Mouse (Mus musculus): ENCODE results near the gene Galk2. TPM values are rescaled to one million over a fixed set of nuclear protein-coding genes. Genes with fewer than 3 reads are reported as not detected.
A peak's percentile ranks its signal among the peaks of the same experiment; 100 is the strongest.

Galk2 gene
- polyA plus RNA-seq (2014; fragmentation: Nextera tagmentation; extraction: Ambion mirVana): 35.4 and 38.7 TPM in 2 replicates

- no peaks in the 10 kb centered on the region for H3K9me3 ChIP-seq (ENCODE audit: control insufficient read depth, low read length)
- 0% methylated on average over 42 of the region's 54 CpGs for WGBS
- DNase-seq (ENCODE audit: low spot score) (peak; percentile 92), ATAC-seq (ENCODE audit: insufficient number of reproducible peaks, low FRiP score, low TSS enrichment, low read depth) (peak; percentile 97)
- peak within 1 kb of the TSS; percentile 89 for H3K9ac ChIP-seq (ENCODE audit: low read length)
- H3K4me2 ChIP-seq (ENCODE audit: low read depth, severe bottlenecking): peak within 1 kb of the TSS; percentile 58
- peak within 1 kb of the TSS; percentile 71 for H3K4me3 ChIP-seq (ENCODE audit: low read depth, low read length)
- peak within 1 kb of the TSS; percentile 36 for H3K27ac ChIP-seq (replicated peaks; ENCODE audit: low read depth, low read length)
- no peaks in the 10 kb centered on the region for H3K4me1 ChIP-seq (ENCODE audit: control insufficient read depth, insufficient read depth, low read length)
- H3K36me3 ChIP-seq (ENCODE audit: control insufficient read depth, insufficient read depth, low read length): no peaks in the 10 kb centered on the region
- no peaks in the 10 kb centered on the region for H3K27me3 ChIP-seq (ENCODE audit: control insufficient read depth, insufficient read depth, low read length)
Observed at GRCm38 (mm10) chr2:125858521-125859280, at the start of gene Galk2, which contains the start of gene Cops2. Gene Galk2, plus strand, starts transcription at chr2:125859109. Gene Cops2, minus strand, starts transcription at chr2:125859139.

- WGBS: 80% methylated on average over 7 of the region's 7 CpGs
Observed at GRCm38 (mm10) chr2:125809551-125809950, 49.4 kb upstream of the Galk2 start.

GRCm38 (mm10) chr2:125811332-125811731 lies 47.6 kb upstream of the Galk2 start:
- DNase-seq (ENCODE audit: low spot score): no peak
- no peak for ATAC-seq (ENCODE audit: insufficient number of reproducible peaks, low FRiP score, low TSS enrichment, low read depth)
- 86% methylated on average over 2 of the region's 2 CpGs for WGBS
- Histone ChIP-seq H3K4me1 (ENCODE audit: control insufficient read depth, insufficient read depth, low read length) (no peaks in the 10 kb centered on the region), H3K4me2 (ENCODE audit: low read depth, severe bottlenecking) (no peak overlapping the region), H3K4me3 (ENCODE audit: low read depth, low read length) (no peak overlapping the region), H3K27me3 (ENCODE audit: control insufficient read depth, insufficient read depth, low read length) (no peaks in the 10 kb centered on the region), H3K27ac (replicated peaks; ENCODE audit: low read depth, low read length) (no peak overlapping the region), H3K9me3 (ENCODE audit: control insufficient read depth, low read length) (no peaks in the 10 kb centered on the region), H3K9ac (ENCODE audit: low read length) (no peak overlapping the region), H3K36me3 (ENCODE audit: control insufficient read depth, insufficient read depth, low read length) (no peaks in the 10 kb centered on the region)

More at GRCm38 (mm10) chr2:125809551-125809950, 49.4 kb upstream of the Galk2 start:
- ATAC-seq (ENCODE audit: insufficient number of reproducible peaks, low FRiP score, low TSS enrichment, low read depth) (no peak), DNase-seq (ENCODE audit: low spot score) (no peak)
- no peak overlapping the region for H3K4me3 ChIP-seq (ENCODE audit: low read depth, low read length)
- no peaks in the 10 kb centered on the region for H3K4me1 ChIP-seq (ENCODE audit: control insufficient read depth, insufficient read depth, low read length)
- H3K9ac ChIP-seq (ENCODE audit: low read length): no peak overlapping the region
- no peak overlapping the region for H3K4me2 ChIP-seq (ENCODE audit: low read depth, severe bottlenecking)
- H3K27me3 ChIP-seq (ENCODE audit: control insufficient read depth, insufficient read depth, low read length): no peaks in the 10 kb centered on the region
- no peaks in the 10 kb centered on the region for H3K9me3 ChIP-seq (ENCODE audit: control insufficient read depth, low read length)
- no peak overlapping the region for H3K27ac ChIP-seq (replicated peaks; ENCODE audit: low read depth, low read length)
- no peaks in the 10 kb centered on the region for H3K36me3 ChIP-seq (ENCODE audit: control insufficient read depth, insufficient read depth, low read length)

- ATAC-seq (ENCODE audit: insufficient number of reproducible peaks, low FRiP score, low TSS enrichment, low read depth): no peak
- 75% methylated on average over 9 of the region's 9 CpGs for WGBS
- no peaks in the 10 kb centered on the region for H3K4me1 ChIP-seq (ENCODE audit: control insufficient read depth, insufficient read depth, low read length)
Observed at GRCm38 (mm10) chr2:125813972-125814595, 44.8 kb upstream of the Galk2 start.

GRCm38 (mm10) chr2:125820397-125820796 lies 38.5 kb upstream of the Galk2 start:
- Histone ChIP-seq H3K4me3 (ENCODE audit: low read depth, low read length) (no peak overlapping the region), H3K4me1 (ENCODE audit: control insufficient read depth, insufficient read depth, low read length) (no peaks in the 10 kb centered on the region), H3K27me3 (ENCODE audit: control insufficient read depth, insufficient read depth, low read length) (no peaks in the 10 kb centered on the region), H3K9me3 (ENCODE audit: control insufficient read depth, low read length) (no peaks in the 10 kb centered on the region), H3K4me2 (ENCODE audit: low read depth, severe bottlenecking) (no peak overlapping the region), H3K36me3 (ENCODE audit: control insufficient read depth, insufficient read depth, low read length) (no peaks in the 10 kb centered on the region), H3K27ac (replicated peaks; ENCODE audit: low read depth, low read length) (no peak overlapping the region), H3K9ac (ENCODE audit: low read length) (no peak overlapping the region)
- 89% methylated on average over 4 of the region's 4 CpGs for WGBS
- ATAC-seq (ENCODE audit: insufficient number of reproducible peaks, low FRiP score, low TSS enrichment, low read depth) (no peak), DNase-seq (ENCODE audit: low spot score) (no peak)

More at GRCm38 (mm10) chr2:125813972-125814595, 44.8 kb upstream of the Galk2 start:
- Histone ChIP-seq H3K27me3 (ENCODE audit: control insufficient read depth, insufficient read depth, low read length) (no peaks in the 10 kb centered on the region), H3K9me3 (ENCODE audit: control insufficient read depth, low read length) (no peaks in the 10 kb centered on the region), H3K4me2 (ENCODE audit: low read depth, severe bottlenecking) (no peak overlapping the region), H3K27ac (replicated peaks; ENCODE audit: low read depth, low read length) (no peak overlapping the region), H3K36me3 (ENCODE audit: control insufficient read depth, insufficient read depth, low read length) (no peaks in the 10 kb centered on the region), H3K9ac (ENCODE audit: low read length) (no peak overlapping the region), H3K4me3 (ENCODE audit: low read depth, low read length) (no peak overlapping the region)
- no peak for DNase-seq (ENCODE audit: low spot score)

GRCm38 (mm10) chr2:125826201-125826600 lies 32.7 kb upstream of the Galk2 start:
- Histone ChIP-seq H3K9me3 (ENCODE audit: control insufficient read depth, low read length) (no peaks in the 10 kb centered on the region), H3K9ac (ENCODE audit: low read length) (no peak overlapping the region), H3K4me1 (ENCODE audit: control insufficient read depth, insufficient read depth, low read length) (no peaks in the 10 kb centered on the region), H3K4me3 (ENCODE audit: low read depth, low read length) (no peak overlapping the region), H3K4me2 (ENCODE audit: low read depth, severe bottlenecking) (no peak overlapping the region), H3K36me3 (ENCODE audit: control insufficient read depth, insufficient read depth, low read length) (no peaks in the 10 kb centered on the region; the same call in 1 of the 2 replicates), H3K27me3 (ENCODE audit: control insufficient read depth, insufficient read depth, low read length) (no peaks in the 10 kb centered on the region), H3K27ac (replicated peaks; ENCODE audit: low read depth, low read length) (no peak overlapping the region)
- no peak for ATAC-seq (ENCODE audit: insufficient number of reproducible peaks, low FRiP score, low TSS enrichment, low read depth)
- DNase-seq (ENCODE audit: low spot score): no peak
- WGBS: 72% methylated on average over 4 of the region's 4 CpGs

GRCm38 (mm10) chr2:125827898-125828297 lies 31.0 kb upstream of the Galk2 start:
- Histone ChIP-seq H3K27me3 (ENCODE audit: control insufficient read depth, insufficient read depth, low read length) (no peaks in the 10 kb centered on the region), H3K9me3 (ENCODE audit: control insufficient read depth, low read length) (no peaks in the 10 kb centered on the region), H3K4me1 (ENCODE audit: control insufficient read depth, insufficient read depth, low read length) (no peaks in the 10 kb centered on the region), H3K27ac (replicated peaks; ENCODE audit: low read depth, low read length) (no peak overlapping the region), H3K9ac (ENCODE audit: low read length) (no peak overlapping the region), H3K4me2 (ENCODE audit: low read depth, severe bottlenecking) (no peak overlapping the region), H3K4me3 (ENCODE audit: low read depth, low read length) (no peak overlapping the region), H3K36me3 (ENCODE audit: control insufficient read depth, insufficient read depth, low read length) (peaks cover 3% of the 10 kb centered on the region; the same call in 1 of the 2 replicates)
- DNase-seq (ENCODE audit: low spot score) (no peak), ATAC-seq (ENCODE audit: insufficient number of reproducible peaks, low FRiP score, low TSS enrichment, low read depth) (no peak)
- 91% methylated on average over 4 of the region's 4 CpGs for WGBS

- no peaks in the 10 kb centered on the region for H3K4me1 ChIP-seq (ENCODE audit: control insufficient read depth, insufficient read depth, low read length)
- H3K27ac ChIP-seq (replicated peaks; ENCODE audit: low read depth, low read length): no peak overlapping the region
- 89% methylated on average over 2 of the region's 2 CpGs for WGBS
- no peaks in the 10 kb centered on the region for H3K9me3 ChIP-seq (ENCODE audit: control insufficient read depth, low read length)
- H3K4me3 ChIP-seq (ENCODE audit: low read depth, low read length): no peak overlapping the region
- H3K27me3 ChIP-seq (ENCODE audit: control insufficient read depth, insufficient read depth, low read length): no peaks in the 10 kb centered on the region
- H3K4me2 ChIP-seq (ENCODE audit: low read depth, severe bottlenecking): no peak overlapping the region
- peaks cover 4% of the 10 kb centered on the region; the same call in 1 of the 2 replicates for H3K36me3 ChIP-seq (ENCODE audit: control insufficient read depth, insufficient read depth, low read length)
- no peak overlapping the region for H3K9ac ChIP-seq (ENCODE audit: low read length)
- ATAC-seq (ENCODE audit: insufficient number of reproducible peaks, low FRiP score, low TSS enrichment, low read depth) (no peak), DNase-seq (ENCODE audit: low spot score) (no peak)
Observed at GRCm38 (mm10) chr2:125829924-125830323, 29.0 kb upstream of the Galk2 start.

Measured in limb, embryonic 11.5 days (tissue).